Mouse (Mus musculus): ENCODE measurements around the gene Klk1b16.

GRCm38 (mm10) chr7:44136467-44136866 lies at the start of gene Klk1b16:
- TF ChIP-seq CTCF (IDR thresholded peaks at IDR 0.05; ENCODE audit: low read depth) (no peak), EP300 (IDR thresholded peaks at IDR 0.05; ENCODE audit: low read depth) (no peak)
